Mouse (Mus musculus): ENCODE results near the gene Sqor. TPM values are rescaled to one million over a fixed set of nuclear protein-coding genes. Genes with fewer than 3 reads are reported as not detected.

The Sqor gene
- total and polyA plus RNA-seq, 2 experiments from 2014 or later = 2.8 to 3.6 TPM

DNA sequence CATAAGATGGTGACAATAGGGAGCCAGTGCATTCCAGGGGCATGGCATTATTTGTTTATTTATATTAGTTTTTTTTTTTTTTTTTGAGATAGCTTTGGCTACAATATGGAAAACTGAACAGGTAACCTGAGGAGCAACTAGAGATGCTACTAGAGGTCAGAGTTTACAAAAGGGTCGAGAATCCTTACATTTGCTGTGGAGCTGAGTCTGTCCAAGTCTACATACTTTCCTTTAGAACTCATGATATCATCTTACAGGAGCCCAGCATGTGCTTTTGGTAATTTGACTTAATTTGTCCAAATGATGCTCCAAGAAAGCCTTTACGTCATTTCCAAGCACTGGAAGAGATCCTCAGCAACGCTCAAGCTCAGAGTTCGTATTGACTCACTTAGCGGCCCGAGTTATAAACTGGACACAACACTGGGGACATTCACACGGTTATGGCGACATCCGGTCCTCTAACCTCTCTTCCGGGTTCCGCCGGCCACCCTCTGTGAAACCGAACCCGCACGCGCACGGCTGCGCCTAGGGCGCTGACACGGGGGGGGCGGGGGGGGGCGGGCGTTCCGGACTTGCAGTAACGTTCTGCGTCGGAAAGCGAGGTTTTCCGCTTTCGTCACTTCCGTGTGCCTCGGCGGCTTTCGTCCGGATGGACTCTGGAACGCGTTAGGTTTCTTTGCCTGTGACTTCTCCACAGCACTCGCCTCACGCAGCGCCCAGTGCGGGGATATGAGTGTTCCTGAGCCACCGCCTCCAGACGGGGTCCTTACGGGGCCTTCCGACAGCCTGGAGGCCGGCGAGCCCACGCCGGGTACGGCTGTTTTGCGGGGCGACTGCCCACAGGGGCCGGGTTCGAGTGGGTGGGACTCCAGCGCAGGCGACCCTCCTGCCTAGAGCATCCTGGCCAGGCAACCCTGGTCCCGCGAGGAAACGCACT lies 26.9 kb upstream of the Sqor start, which contains the start of gene Bloc1s6:
TSS of gene Bloc1s6 (plus strand) at position 610 of the 937 bp plus-strand sequence.
- Histone ChIP-seq H3K36me3 (ENCODE audit: insufficient read depth, low read length) (peaks cover 3% of the 10 kb centered on the region; the same call in 1 of the 2 replicates), H3K9me3 (ENCODE audit: low read length) (no peaks in the 10 kb centered on the region), H3K27ac (ENCODE audit: low read depth, low read length) (peak within 1 kb of the TSS; percentile 86), H3K4me3 (ENCODE audit: low read depth, low read length) (peak within 1 kb of the TSS; percentile 62), H3K9ac (replicated peaks; ENCODE audit: low read length, poor library complexity, severe bottlenecking) (peak within 1 kb of the TSS; percentile 74), H3K4me2 (ENCODE audit: low read depth, low read length, poor library complexity, severe bottlenecking) (peak within 1 kb of the TSS; percentile 49), H3K4me1 (ENCODE audit: insufficient read depth, low read length) (peaks cover 5% of the 10 kb centered on the region; the same call in 1 of the 2 replicates), H3K27me3 (ENCODE audit: insufficient read depth, low read length) (peaks cover 7% of the 10 kb centered on the region; the same call in 1 of the 2 replicates)
- ATAC-seq (ENCODE audit: low FRiP score) (peak; percentile 95), DNase-seq (ENCODE audit: low spot score) (peak; percentile 97)
- under 1% methylated on average over 45 of the region's 59 CpGs for WGBS
- no peak for TF ChIP-seq CTCF (IDR thresholded peaks at IDR 0.05)

DNA sequence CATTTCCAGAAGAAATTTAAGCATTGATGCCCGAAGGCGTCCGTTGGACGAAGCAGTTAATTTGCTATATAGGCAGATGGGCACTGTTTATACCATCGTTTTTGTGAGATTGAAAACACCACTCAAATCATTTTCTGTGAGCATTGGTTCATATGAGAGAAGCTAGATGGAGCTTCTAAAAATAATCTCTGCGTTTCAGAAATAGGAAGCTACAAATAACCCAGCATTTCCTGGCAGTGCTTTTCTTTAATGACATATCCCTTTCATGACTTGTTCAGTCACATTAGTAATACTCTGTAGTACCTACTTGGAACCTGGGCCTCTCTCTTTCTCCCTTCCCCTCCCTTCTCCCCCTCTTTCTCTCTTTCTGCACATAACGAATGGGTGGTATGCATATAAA lies 26.0 kb upstream of the Sqor start:
- Histone ChIP-seq H3K9me3 (ENCODE audit: low read length) (no peaks in the 10 kb centered on the region), H3K4me1 (ENCODE audit: insufficient read depth, low read length) (peaks cover 5% of the 10 kb centered on the region; the same call in 1 of the 2 replicates), H3K36me3 (ENCODE audit: insufficient read depth, low read length) (peaks cover 6% of the 10 kb centered on the region; the same call in 1 of the 2 replicates), H3K4me2 (ENCODE audit: low read depth, low read length, poor library complexity, severe bottlenecking) (peak overlapping the region; percentile 49), H3K27ac (ENCODE audit: low read depth, low read length) (peak overlapping the region; percentile 86), H3K9ac (replicated peaks; ENCODE audit: low read length, poor library complexity, severe bottlenecking) (peak overlapping the region; percentile 74), H3K4me3 (ENCODE audit: low read depth, low read length) (peak overlapping the region; percentile 62), H3K27me3 (ENCODE audit: insufficient read depth, low read length) (peaks cover 4% of the 10 kb centered on the region; the same call in 1 of the 2 replicates)
- no peak for TF ChIP-seq CTCF (IDR thresholded peaks at IDR 0.05)
- ATAC-seq (ENCODE audit: low FRiP score) = no peak
- 34% methylated on average over 7 of the region's 7 CpGs for WGBS
- DNase-seq (ENCODE audit: low spot score) = peak; percentile 9

DNA sequence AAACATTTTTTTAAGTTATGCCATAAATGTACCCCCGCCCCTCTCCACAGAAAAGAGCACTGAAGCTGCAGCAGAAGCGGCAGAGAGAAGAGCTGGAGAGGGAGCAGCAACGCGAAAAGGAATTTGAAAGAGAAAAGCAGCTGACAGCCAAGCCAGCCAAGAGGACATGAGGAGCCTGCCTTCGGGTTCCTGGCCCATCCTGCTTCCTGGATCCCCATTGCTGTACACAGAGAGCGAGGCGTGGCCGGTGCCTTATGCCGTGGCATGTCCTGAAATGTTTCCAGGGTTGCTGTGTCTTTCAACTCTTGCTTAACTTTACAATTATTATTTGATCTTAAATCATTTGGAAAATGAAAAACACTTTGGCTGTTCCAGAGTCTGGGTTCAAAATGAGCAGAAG lies 18.6 kb upstream of the Sqor start:
- no peak overlapping the region for H3K4me2 ChIP-seq (ENCODE audit: low read depth, low read length, poor library complexity, severe bottlenecking)
- no peak for TF ChIP-seq CTCF (IDR thresholded peaks at IDR 0.05)
- no peak overlapping the region for H3K4me3 ChIP-seq (ENCODE audit: low read depth, low read length)
- no peaks in the 10 kb centered on the region for H3K9me3 ChIP-seq (ENCODE audit: low read length)
- DNase-seq (ENCODE audit: low spot score) = no peak
- no peak for ATAC-seq (ENCODE audit: low FRiP score)
- no peak overlapping the region for H3K9ac ChIP-seq (replicated peaks; ENCODE audit: low read length, poor library complexity, severe bottlenecking)
- no peaks in the 10 kb centered on the region for H3K27me3 ChIP-seq (ENCODE audit: insufficient read depth, low read length)
- no peaks in the 10 kb centered on the region for H3K4me1 ChIP-seq (ENCODE audit: insufficient read depth, low read length)
- H3K27ac ChIP-seq (ENCODE audit: low read depth, low read length) = no peak overlapping the region
- 91% methylated on average over 9 of the region's 9 CpGs for WGBS
- peaks cover 35% of the 10 kb centered on the region for H3K36me3 ChIP-seq (ENCODE audit: insufficient read depth, low read length)

DNA sequence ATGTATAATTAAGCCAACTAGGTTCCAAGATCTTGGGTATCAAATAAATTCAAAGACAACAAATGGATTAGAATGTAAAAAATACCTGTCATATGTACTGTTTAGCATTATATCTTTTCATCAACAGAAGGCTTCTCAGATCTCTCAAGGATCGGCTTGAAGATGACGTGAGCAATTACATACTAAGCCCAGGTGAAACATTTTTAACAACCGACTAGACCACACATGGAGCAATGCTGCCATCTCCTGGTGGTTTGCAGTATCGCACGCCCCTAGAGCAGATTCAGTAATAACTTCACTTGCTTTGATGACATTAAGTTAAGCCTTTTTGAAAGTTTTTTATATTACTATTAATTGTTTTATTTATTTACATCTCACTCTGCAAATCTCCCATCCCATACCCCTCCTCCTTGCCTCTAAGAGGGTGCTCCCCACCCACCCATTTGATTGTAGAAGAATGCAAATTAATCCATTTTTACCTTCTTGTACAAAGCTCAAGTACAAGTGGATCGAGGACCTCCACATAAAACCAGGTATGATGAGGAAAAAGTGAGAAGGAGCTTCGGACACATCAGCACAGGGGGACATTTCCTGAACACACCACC lies 11.2 kb upstream of the Sqor start:
- Histone ChIP-seq H3K27me3 (ENCODE audit: insufficient read depth, low read length) (no peaks in the 10 kb centered on the region), H3K4me1 (ENCODE audit: insufficient read depth, low read length) (no peaks in the 10 kb centered on the region), H3K9me3 (ENCODE audit: low read length) (no peaks in the 10 kb centered on the region), H3K4me2 (ENCODE audit: low read depth, low read length, poor library complexity, severe bottlenecking) (peak overlapping the region; percentile 28; the same call in 1 of the 2 replicates), H3K4me3 (ENCODE audit: low read depth, low read length) (no peak overlapping the region), H3K9ac (replicated peaks; ENCODE audit: low read length, poor library complexity, severe bottlenecking) (no peak overlapping the region), H3K27ac (ENCODE audit: low read depth, low read length) (no peak overlapping the region), H3K36me3 (ENCODE audit: insufficient read depth, low read length) (no peaks in the 10 kb centered on the region)
- peak; percentile 99 for TF ChIP-seq CTCF (IDR thresholded peaks at IDR 0.05)
- WGBS = 13% methylated on average over 7 of the region's 7 CpGs
- DNase-seq (ENCODE audit: low spot score) (peak; percentile 83), ATAC-seq (ENCODE audit: low FRiP score) (peak; percentile 65)

DNA sequence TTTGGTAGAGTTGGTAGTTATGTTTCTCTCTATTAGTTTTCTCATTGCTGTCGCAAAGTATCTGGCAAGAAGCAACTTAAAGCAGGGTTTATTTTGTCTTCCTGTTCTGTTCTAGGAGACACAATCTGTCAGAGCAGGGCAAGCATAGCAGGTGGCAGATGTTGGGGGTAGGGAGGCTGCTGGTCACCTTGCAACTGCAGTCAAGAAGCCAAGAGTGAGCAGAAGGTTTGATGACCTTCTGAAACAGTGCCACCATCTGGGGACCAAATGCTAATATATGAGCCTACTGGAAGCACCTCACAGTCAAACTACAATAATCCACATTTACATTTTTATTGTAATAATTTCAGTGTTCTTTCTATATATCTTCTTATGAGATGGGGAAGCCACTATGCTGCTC lies 5.2 kb upstream of the Sqor start:
- Histone ChIP-seq H3K4me2 (ENCODE audit: low read depth, low read length, poor library complexity, severe bottlenecking) (no peak overlapping the region), H3K4me3 (ENCODE audit: low read depth, low read length) (no peak overlapping the region), H3K36me3 (ENCODE audit: insufficient read depth, low read length) (no peaks in the 10 kb centered on the region), H3K4me1 (ENCODE audit: insufficient read depth, low read length) (no peaks in the 10 kb centered on the region), H3K9me3 (ENCODE audit: low read length) (no peaks in the 10 kb centered on the region), H3K27ac (ENCODE audit: low read depth, low read length) (no peak overlapping the region), H3K9ac (replicated peaks; ENCODE audit: low read length, poor library complexity, severe bottlenecking) (no peak overlapping the region), H3K27me3 (ENCODE audit: insufficient read depth, low read length) (peaks cover 6% of the 10 kb centered on the region)
- TF ChIP-seq CTCF (IDR thresholded peaks at IDR 0.05) = no peak
- 95% methylated on average over 1 of the region's 1 CpGs for WGBS
- DNase-seq (ENCODE audit: low spot score) = no peak
- no peak for ATAC-seq (ENCODE audit: low FRiP score)
